Mouse (Mus musculus): ENCODE results near the gene Itgb2.

The Itgb2 gene

GRCm38 (mm10) chr10:77530140-77530539 lies at the start of gene Itgb2:
TSS of gene Itgb2 (plus strand) at chr10:77530252.
- DNase-seq (ENCODE audit: low spot score in 2 of 2), result no peak

GRCm38 (mm10) chr10:77481814-77482213 lies 48.2 kb upstream of the Itgb2 start:
- DNase-seq (ENCODE audit: low spot score in 2 of 2), result no peak

GRCm38 (mm10) chr10:77484205-77484935 lies 45.7 kb upstream of the Itgb2 start:
- peak; percentile 59 to 70 for DNase-seq (ENCODE audit: low spot score in 2 of 2)

GRCm38 (mm10) chr10:77485786-77486185 lies 44.3 kb upstream of the Itgb2 start:
- no peak for DNase-seq (ENCODE audit: low spot score in 2 of 2)

- DNase-seq (ENCODE audit: low spot score in 2 of 2), result no peak
Measured at GRCm38 (mm10) chr10:77488168-77488567, 41.9 kb upstream of the Itgb2 start.

GRCm38 (mm10) chr10:77491585-77491984 lies 38.5 kb upstream of the Itgb2 start:
- no peak for DNase-seq (ENCODE audit: low spot score in 2 of 2)

- no peak for DNase-seq (ENCODE audit: low spot score in 2 of 2)
Measured at GRCm38 (mm10) chr10:77492885-77493284, 37.2 kb upstream of the Itgb2 start.

- DNase-seq (ENCODE audit: low spot score in 2 of 2), result no peak
Measured at GRCm38 (mm10) chr10:77497185-77497584, 32.9 kb upstream of the Itgb2 start.

GRCm38 (mm10) chr10:77498254-77498653 lies 31.8 kb upstream of the Itgb2 start:
- no peak for DNase-seq (ENCODE audit: low spot score in 2 of 2)

- DNase-seq (ENCODE audit: low spot score in 2 of 2), result no peak
Measured at GRCm38 (mm10) chr10:77500636-77501035, 29.4 kb upstream of the Itgb2 start.

- DNase-seq (ENCODE audit: low spot score in 2 of 2), result no peak
Measured at GRCm38 (mm10) chr10:77502967-77503922, 26.8 kb upstream of the Itgb2 start.

- no peak for DNase-seq (ENCODE audit: low spot score in 2 of 2)
Measured at GRCm38 (mm10) chr10:77504143-77504542, 25.9 kb upstream of the Itgb2 start.

- no peak for DNase-seq (ENCODE audit: low spot score in 2 of 2)
Measured at GRCm38 (mm10) chr10:77506526-77506925, 23.5 kb upstream of the Itgb2 start.

- no peak for DNase-seq (ENCODE audit: low spot score in 2 of 2)
Measured at GRCm38 (mm10) chr10:77506961-77507577, 23.0 kb upstream of the Itgb2 start.

- DNase-seq (ENCODE audit: low spot score in 2 of 2), result no peak
Measured at GRCm38 (mm10) chr10:77507779-77508178, 22.3 kb upstream of the Itgb2 start.

GRCm38 (mm10) chr10:77508744-77509143 lies 21.3 kb upstream of the Itgb2 start:
- no peak for DNase-seq (ENCODE audit: low spot score in 2 of 2)

- peak; percentile 76 to 91 for DNase-seq (ENCODE audit: low spot score in 2 of 2)
Measured at GRCm38 (mm10) chr10:77509403-77510187, 20.5 kb upstream of the Itgb2 start.

GRCm38 (mm10) chr10:77510225-77510982 lies 19.6 kb upstream of the Itgb2 start:
- no peak for DNase-seq (ENCODE audit: low spot score in 2 of 2)

GRCm38 (mm10) chr10:77515385-77516348 lies 14.4 kb upstream of the Itgb2 start, which contains the start of gene Fam207a:
TSS of gene Fam207a (minus strand) at chr10:77515785.
- peak; percentile 92 to 94 for DNase-seq (ENCODE audit: low spot score in 2 of 2)

Measured in urinary bladder, postnatal 4 days (tissue).